Mouse (Mus musculus) forebrain, embryonic 15.5 days (tissue): ENCODE results near the gene Catsper4. TPM values are rescaled to one million over a fixed set of nuclear protein-coding genes. Genes with fewer than 3 reads are reported as not detected.
A peak's percentile ranks its signal among the peaks of the same experiment; 100 is the strongest.

Source experiments
- ATAC-seq: fragments of 200-750 bp; cut with Nextera tagmentation; replicated peaks from 2 replicates; pipeline ENCODE4 v1.8.0; 2017; ENCODE audit warnings: mild to moderate bottlenecking, moderate TSS enrichment, moderate library complexity
- H3K27ac ChIP-seq: fragments of 300-500 bp; sonication (generic); replicated peaks from 2 replicates; pipeline ENCODE4 v1.5.1; 2015; ENCODE audit warnings: mild to moderate bottlenecking, inconsistent platforms
- H3K27me3 ChIP-seq: fragments of 300-500 bp; sonication (generic); 2 replicates; pipeline ENCODE4 v1.6.1; 2015; ENCODE audit warnings: inconsistent platforms
- H3K36me3 ChIP-seq: fragments of 300-500 bp; sonication (generic); 2 replicates; pipeline ENCODE4 v1.6.1; 2015; ENCODE audit warnings: mild to moderate bottlenecking, inconsistent platforms
- H3K4me1 ChIP-seq: fragments of 300-500 bp; sonication (generic); 2 replicates; pipeline ENCODE4 v1.6.1; 2015; ENCODE audit warnings: inconsistent platforms
- H3K4me2 ChIP-seq: fragments of 300-500 bp; sonication (generic); replicated peaks from 2 replicates; pipeline ENCODE4 v1.6.1; 2015; ENCODE audit warnings: mild to moderate bottlenecking, inconsistent platforms
- H3K4me3 ChIP-seq: fragments of 300-500 bp; sonication (generic); 2 replicates; pipeline ENCODE4 v1.5.1; 2015; ENCODE audit warnings: mild to moderate bottlenecking, inconsistent platforms
- H3K9ac ChIP-seq: fragments of 300-500 bp; sonication (generic); replicated peaks from 2 replicates; pipeline ENCODE4 v1.6.1; 2015; ENCODE audit warnings: mild to moderate bottlenecking, inconsistent platforms
- H3K9me3 ChIP-seq: fragments of 300-500 bp; sonication (generic); 2 replicates; pipeline ENCODE4 v1.6.1; 2016; ENCODE audit warnings: inconsistent platforms
- WGBS: fragments of 180-500 bp; shearing (Covaris S2); methylation state at CpG from one replicate; pipeline ENCODE4 v1.1.7; 2015; ENCODE audit warnings: mixed read lengths; 5-methylcytosine and 5-hydroxymethylcytosine counted together
- polyA plus RNA-seq: library from polyadenylated mRNA; unstranded; fragments of >200 nt; fragmentation: Nextera tagmentation; extraction: Ambion mirVana; gene quantifications from 2 replicates; pipeline ENCODE4 v1.2.1, GENCODE M21; 2015

Catsper4 gene
- polyA plus RNA-seq, 1 experiment from 2014 or later = not detected

GRCm38 (mm10) chr4:134246719-134247258 lies 19.6 kb upstream of the Catsper4 start, which contains the start of gene Gm30191:
Gene Gm30191, plus strand, starts transcription at chr4:134246935.
- H3K4me1 ChIP-seq = peaks cover 48% of the 10 kb centered on the region
- H3K27me3 ChIP-seq = peaks cover 47% of the 10 kb centered on the region

DNA sequence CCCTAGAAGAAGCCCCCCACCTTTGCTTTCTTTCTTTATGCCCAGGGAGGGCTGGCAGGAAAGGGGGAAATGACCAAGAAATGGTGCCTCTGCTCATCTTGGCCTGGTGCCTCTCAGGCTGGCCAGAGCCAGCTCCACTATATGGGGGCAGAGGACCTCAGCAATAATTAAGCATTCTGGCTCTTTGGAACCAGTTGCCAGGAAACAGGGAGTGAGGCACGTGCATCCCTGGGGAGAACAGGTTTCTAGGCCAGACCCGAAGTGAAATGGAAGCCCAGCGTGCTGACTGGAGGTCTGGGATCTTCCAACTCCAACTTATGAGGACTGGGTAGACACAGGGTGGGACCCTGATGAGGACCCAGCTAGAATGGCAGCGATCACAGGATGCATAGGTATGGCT lies 19.1 kb upstream of the Catsper4 start:
- Histone ChIP-seq H3K9me3 (no peaks in the 10 kb centered on the region), H3K9ac (no peak overlapping the region), H3K4me2 (peak overlapping the region; percentile 97), H3K27ac (no peak overlapping the region), H3K27me3 (peaks cover 43% of the 10 kb centered on the region), H3K4me3 (0 out of 2 replicates have a peak overlapping the region, but pooled peaks have one; percentile 84), H3K4me1 (peaks cover 43% of the 10 kb centered on the region), H3K36me3 (no peaks in the 10 kb centered on the region)
- no peak; the same call in 1 of the 2 replicates for ATAC-seq
- 32% methylated on average over 4 of the region's 4 CpGs for WGBS

More at GRCm38 (mm10) chr4:134246719-134247258, 19.6 kb upstream of the Catsper4 start, which contains the start of gene Gm30191:
- Histone ChIP-seq H3K36me3 (no peaks in the 10 kb centered on the region), H3K4me2 (peak within 1 kb of the TSS; percentile 97), H3K27ac (no peak within 1 kb of the TSS; the same call in 1 of the 2 replicates), H3K9me3 (no peaks in the 10 kb centered on the region), H3K4me3 (peak within 1 kb of the TSS; percentile 84), H3K9ac (peak within 1 kb of the TSS; percentile 88; the same call in 1 of the 2 replicates)
- WGBS = 72% methylated on average over 7 of the region's 7 CpGs
- no peak for ATAC-seq

- peak; percentile 73 for ATAC-seq
- Histone ChIP-seq H3K4me3 (peak within 1 kb of the TSS; percentile 84), H3K4me2 (peak within 1 kb of the TSS; percentile 97), H3K4me1 (peaks cover 34% of the 10 kb centered on the region), H3K27ac (no peak within 1 kb of the TSS; the same call in 1 of the 2 replicates), H3K36me3 (no peaks in the 10 kb centered on the region), H3K27me3 (peaks cover 33% of the 10 kb centered on the region), H3K9ac (peak within 1 kb of the TSS; percentile 88), H3K9me3 (no peaks in the 10 kb centered on the region)
- under 1% methylated on average over 60 of the region's 60 CpGs for WGBS
These were observed 18.1 kb upstream of the Catsper4 start, which contains the start of gene Zfp593 for GRCm38 (mm10) chr4:134245148-134245843. Gene Zfp593, minus strand, starts transcription at chr4:134245592.

GRCm38 (mm10) chr4:134243516-134244250 lies 16.5 kb upstream of the Catsper4 start, which contains the start of gene E130218I03Rik:
Gene E130218I03Rik, plus strand, starts transcription at chr4:134243662.
- H3K9me3 ChIP-seq = no peaks in the 10 kb centered on the region
- H3K4me2 ChIP-seq = peak within 1 kb of the TSS; percentile 97
- no peaks in the 10 kb centered on the region for H3K36me3 ChIP-seq
- peak within 1 kb of the TSS; percentile 84 for H3K4me3 ChIP-seq
- 95% methylated on average over 17 of the region's 17 CpGs for WGBS
- H3K9ac ChIP-seq = no peak within 1 kb of the TSS; the same call in 1 of the 2 replicates
- peaks cover 22% of the 10 kb centered on the region for H3K27me3 ChIP-seq
- H3K27ac ChIP-seq = no peak within 1 kb of the TSS
- peaks cover 23% of the 10 kb centered on the region for H3K4me1 ChIP-seq
- no peak for ATAC-seq

DNA sequence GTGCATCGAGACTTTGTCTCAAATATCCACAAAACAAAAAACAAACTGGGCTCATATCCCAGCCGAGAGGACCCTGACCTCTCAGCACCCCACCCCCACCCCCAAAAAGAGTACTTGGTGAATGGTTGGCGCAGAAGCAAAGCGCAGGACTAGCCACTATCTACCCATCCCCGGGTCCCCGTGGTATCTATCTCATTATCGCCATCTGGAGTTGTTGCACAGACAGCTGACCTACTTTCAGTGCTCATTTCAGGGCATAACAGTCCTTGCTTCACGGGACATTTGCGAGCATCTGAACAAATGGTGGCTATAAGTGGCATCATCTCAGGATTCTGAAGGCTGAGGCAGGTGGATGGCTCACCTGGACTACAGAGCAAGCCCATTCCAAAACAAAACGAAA lies 11.5 kb upstream of the Catsper4 start:
- H3K4me1 ChIP-seq = 0 out of 2 replicates have a peak, but pooled peaks cover 3% of the 10 kb centered on the region
- no peak overlapping the region for H3K4me3 ChIP-seq
- H3K4me2 ChIP-seq = no peak overlapping the region
- H3K27me3 ChIP-seq = peaks cover 9% of the 10 kb centered on the region; the same call in 1 of the 2 replicates
- no peak for ATAC-seq
- no peak overlapping the region for H3K9ac ChIP-seq
- H3K36me3 ChIP-seq = no peaks in the 10 kb centered on the region
- no peak overlapping the region for H3K27ac ChIP-seq
- no peaks in the 10 kb centered on the region for H3K9me3 ChIP-seq
- WGBS = 12% methylated on average over 10 of the region's 10 CpGs

DNA sequence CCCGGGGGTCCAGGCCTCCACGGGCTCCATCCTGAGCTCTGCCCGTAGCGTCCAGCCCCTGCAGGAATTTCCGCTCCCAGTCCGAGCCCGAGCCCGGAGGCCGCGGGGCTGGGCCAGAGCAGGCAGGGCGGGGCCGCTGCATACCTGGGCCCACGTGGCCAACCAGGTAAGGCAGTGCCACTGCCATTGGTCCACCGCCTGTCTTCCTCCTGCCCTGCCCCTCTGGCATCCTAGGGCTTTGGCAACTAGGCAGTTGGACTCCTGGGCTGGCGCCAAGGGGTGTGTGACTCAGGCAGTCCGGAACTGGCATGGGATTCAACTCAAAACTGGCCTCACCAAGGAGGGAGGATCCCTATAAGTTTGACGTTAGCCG lies 11.1 kb upstream of the Catsper4 start, which contains the start of gene Cnksr1:
Gene Cnksr1, minus strand, starts transcription at position 121 of the 373 bp plus-strand sequence.
- Histone ChIP-seq H3K4me3 (no peak within 1 kb of the TSS), H3K9ac (no peak within 1 kb of the TSS)
- 1% methylated on average over 18 of the region's 18 CpGs for WGBS

DNA sequence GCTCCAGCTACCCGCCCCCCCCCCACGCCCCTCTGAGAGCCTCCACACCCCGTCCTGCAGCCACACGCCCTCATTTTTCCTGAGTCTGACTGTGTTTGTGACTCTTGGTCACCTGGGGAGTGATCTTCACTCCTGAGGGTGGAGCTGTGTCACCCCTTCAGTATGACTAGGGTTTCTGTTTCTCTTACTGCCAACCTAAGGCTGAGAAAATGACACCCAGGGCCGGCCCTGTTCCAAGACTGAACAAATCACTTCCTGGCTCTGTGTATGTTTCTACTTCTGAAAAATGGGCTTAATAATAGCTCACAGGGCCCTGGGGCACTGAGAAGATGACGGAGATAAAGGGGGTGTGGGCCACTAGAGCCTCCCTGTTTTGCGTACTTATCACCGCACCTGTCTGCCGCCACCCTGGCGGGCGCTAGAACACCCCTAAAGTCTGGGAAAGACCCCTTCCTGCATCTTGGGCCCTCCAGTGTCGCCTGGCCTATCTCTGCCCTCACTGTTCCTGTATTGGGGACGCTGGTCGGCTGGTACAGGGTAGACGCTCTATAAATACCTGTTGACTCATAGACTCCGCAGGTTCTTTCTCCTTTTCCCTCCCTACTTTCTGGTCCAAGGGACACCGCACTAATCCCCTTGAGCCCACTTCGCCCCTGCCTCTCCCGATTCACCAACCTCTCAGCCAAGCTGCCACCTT lies 10.5 kb upstream of the Catsper4 start:
- Histone ChIP-seq H3K4me3 (no peak overlapping the region), H3K9me3 (no peaks in the 10 kb centered on the region), H3K27ac (no peak overlapping the region), H3K27me3 (peaks cover 9% of the 10 kb centered on the region; the same call in 1 of the 2 replicates), H3K4me2 (no peak overlapping the region), H3K9ac (no peak overlapping the region), H3K36me3 (no peaks in the 10 kb centered on the region), H3K4me1 (0 out of 2 replicates have a peak, but pooled peaks cover 3% of the 10 kb centered on the region)
- WGBS = 22% methylated on average over 19 of the region's 19 CpGs
- no peak for ATAC-seq

More for the DNA sequence above, 11.1 kb upstream of the Catsper4 start, which contains the start of gene Cnksr1:
- peaks cover 9% of the 10 kb centered on the region; the same call in 1 of the 2 replicates for H3K27me3 ChIP-seq
- H3K36me3 ChIP-seq = no peaks in the 10 kb centered on the region
- ATAC-seq = no peak
- 0 out of 2 replicates have a peak, but pooled peaks cover 3% of the 10 kb centered on the region for H3K4me1 ChIP-seq
- H3K4me2 ChIP-seq = no peak within 1 kb of the TSS
- H3K9me3 ChIP-seq = no peaks in the 10 kb centered on the region
- H3K27ac ChIP-seq = no peak within 1 kb of the TSS

- Histone ChIP-seq H3K9me3 (no peaks in the 10 kb centered on the region), H3K27ac (no peak overlapping the region), H3K27me3 (peaks cover 9% of the 10 kb centered on the region; the same call in 1 of the 2 replicates), H3K36me3 (no peaks in the 10 kb centered on the region), H3K4me1 (0 out of 2 replicates have a peak, but pooled peaks cover 3% of the 10 kb centered on the region), H3K4me2 (no peak overlapping the region), H3K4me3 (no peak overlapping the region), H3K9ac (no peak overlapping the region)
- ATAC-seq = no peak
- WGBS = 78% methylated on average over 5 of the region's 5 CpGs
These were observed 7.7 kb upstream of the Catsper4 start for GRCm38 (mm10) chr4:134234876-134235275.

DNA sequence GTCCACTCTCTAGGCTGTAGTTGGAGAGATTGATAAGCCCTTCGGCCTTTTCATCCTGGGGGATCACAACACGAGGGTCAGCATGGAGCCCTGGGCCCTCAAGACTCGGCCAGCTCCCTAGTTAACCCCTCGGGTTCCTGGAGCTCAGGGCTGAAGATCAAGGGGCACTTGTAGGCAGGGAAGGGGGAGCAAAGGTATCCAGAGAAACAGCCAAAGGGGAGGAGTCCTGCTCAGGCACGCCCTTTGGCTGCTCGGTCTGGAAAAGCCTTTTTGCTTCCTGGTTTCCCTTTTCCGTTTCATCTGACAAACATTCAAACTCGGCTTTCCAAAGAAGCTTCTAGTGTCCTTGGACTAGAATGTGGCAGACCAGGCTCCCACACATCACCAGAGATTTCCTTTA lies 3.2 kb upstream of the Catsper4 start:
- H3K27me3 ChIP-seq = no peaks in the 10 kb centered on the region
- H3K36me3 ChIP-seq = no peaks in the 10 kb centered on the region
- H3K9ac ChIP-seq = no peak overlapping the region
- H3K27ac ChIP-seq = no peak overlapping the region
- H3K4me2 ChIP-seq = no peak overlapping the region
- H3K4me3 ChIP-seq = no peak overlapping the region
- 45% methylated on average over 8 of the region's 8 CpGs for WGBS
- no peak for ATAC-seq
- H3K4me1 ChIP-seq = no peaks in the 10 kb centered on the region
- no peaks in the 10 kb centered on the region for H3K9me3 ChIP-seq

DNA sequence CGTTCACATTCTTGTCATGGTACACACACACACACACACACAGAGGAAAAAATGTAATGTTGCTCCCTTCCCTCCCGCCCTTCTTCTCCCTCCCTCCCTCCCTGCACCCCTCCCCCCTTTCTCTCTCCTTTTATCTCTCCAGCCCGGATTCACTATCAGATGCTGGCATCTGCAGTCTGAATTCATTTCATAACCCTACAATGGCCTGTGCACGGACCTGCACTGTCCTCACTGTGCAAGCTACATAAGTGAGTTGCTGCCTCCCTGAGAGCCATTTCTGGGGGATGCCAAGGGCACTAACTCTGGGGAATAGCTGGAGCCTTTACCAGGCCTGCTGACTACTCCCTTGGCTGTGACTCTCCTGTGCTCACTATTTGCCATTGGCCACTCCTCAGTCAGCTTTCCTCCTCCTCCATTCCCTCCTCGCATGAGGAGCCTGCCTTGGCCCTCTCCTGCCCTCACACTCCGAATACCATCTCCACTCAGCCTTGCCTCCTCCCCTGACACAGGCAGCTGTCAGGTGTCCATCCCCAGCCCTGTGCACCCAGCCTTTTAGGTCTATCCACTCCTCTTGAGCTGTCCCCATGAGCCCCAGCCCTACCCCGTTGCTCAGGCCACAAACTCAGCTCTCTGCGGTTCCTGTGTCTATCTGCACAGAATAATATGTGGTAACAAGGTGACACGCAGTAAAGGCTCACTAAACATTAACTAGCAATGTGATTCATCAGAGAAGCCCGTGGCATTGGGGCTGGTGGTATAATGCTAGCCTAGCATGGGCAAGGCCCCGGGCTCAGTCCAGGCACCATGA lies 4.2 kb downstream of the Catsper4 start:
- Histone ChIP-seq H3K27ac (no peak overlapping the region), H3K4me2 (no peak overlapping the region), H3K9me3 (no peaks in the 10 kb centered on the region), H3K9ac (no peak overlapping the region), H3K27me3 (no peaks in the 10 kb centered on the region), H3K4me3 (no peak overlapping the region), H3K36me3 (no peaks in the 10 kb centered on the region), H3K4me1 (no peaks in the 10 kb centered on the region)
- 74% methylated on average over 11 of the region's 11 CpGs for WGBS
- ATAC-seq = no peak
